Mouse (Mus musculus) small intestine, adult 10 weeks (tissue): ENCODE results near the gene Olfr640. TPM values are rescaled to one million over a fixed set of nuclear protein-coding genes. Genes with fewer than 3 reads are reported as not detected.

Source experiments
- polyA plus RNA-seq: library from polyadenylated mRNA; stranded (reverse); fragments of 350-450 nt; fragmentation: Illumina TruSeq; extraction: RNeasy Lipid Tissue Mini Kit (QIAGEN cat#74804); gene quantifications from one replicate; pipeline ENCODE4 v1.2.3, GENCODE M21; 2014; ENCODE audit warnings: low replicate concordance

Olfr640 gene
- polyA plus RNA-seq = not detected

GRCm38 (mm10) chr7:104025473-104025872 is at the start of gene Olfr640:
TSS of gene Olfr640 (minus strand) at chr7:104025573.

DNA sequence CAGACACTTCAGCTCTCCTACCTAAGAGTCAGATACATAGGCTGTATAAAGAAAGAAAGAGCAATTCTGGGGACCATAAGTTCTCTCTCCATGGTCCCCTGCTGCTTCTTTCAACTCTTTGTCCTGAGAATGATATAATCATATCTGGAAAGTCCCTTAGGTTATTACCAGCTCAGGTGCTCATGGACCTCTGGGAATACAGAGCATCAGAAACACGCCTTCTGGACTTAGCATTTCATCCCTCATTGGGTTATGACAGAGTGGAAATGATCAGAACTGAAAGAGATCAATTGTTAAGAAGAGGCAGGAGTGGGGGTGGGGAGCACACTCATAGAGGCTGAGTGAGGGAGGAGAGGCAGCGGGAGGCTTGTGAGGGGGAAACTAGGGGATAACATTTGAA is 46.4 kb upstream of the Olfr640 start, which contains the start of gene Olfr644:
Olfr644 (minus strand) TSS at position 101 of the 400 bp plus-strand sequence.

GRCm38 (mm10) chr7:104061345-104061744 is 36.0 kb upstream of the Olfr640 start, which contains the start of gene 4930516K23Rik:
TSS of gene 4930516K23Rik (minus strand) at chr7:104061445.

GRCm38 (mm10) chr7:104052566-104052965 is 27.2 kb upstream of the Olfr640 start, which contains the start of gene Olfr642:
TSS of gene Olfr642 (minus strand) at chr7:104052666.

GRCm38 (mm10) chr7:104035145-104035544 is 9.8 kb upstream of the Olfr640 start, which contains the start of gene Olfr641:
TSS of gene Olfr641 (plus strand) at chr7:104035445.

DNA sequence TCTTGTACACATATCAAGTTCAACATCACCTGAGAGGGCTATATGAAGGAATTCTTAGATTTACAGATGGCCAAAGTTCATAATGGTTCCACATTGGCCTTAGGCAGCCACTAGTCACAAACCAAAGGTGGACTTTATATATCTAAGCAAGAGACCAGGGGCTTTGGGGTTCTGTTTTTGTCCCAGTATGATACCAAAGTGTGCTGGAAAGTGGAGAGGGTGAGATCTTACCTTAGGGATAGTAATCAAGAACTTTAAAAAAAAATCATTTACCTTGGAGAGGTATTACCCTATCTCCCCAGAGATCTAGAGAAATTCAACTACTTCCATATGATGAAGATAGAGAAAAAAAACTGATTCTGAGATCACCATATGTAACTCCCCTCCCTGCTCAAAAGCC is 8.2 kb downstream of the Olfr640 start, which contains the start of gene Olfr639:
Olfr639 (minus strand) TSS at position 101 of the 400 bp plus-strand sequence.

DNA sequence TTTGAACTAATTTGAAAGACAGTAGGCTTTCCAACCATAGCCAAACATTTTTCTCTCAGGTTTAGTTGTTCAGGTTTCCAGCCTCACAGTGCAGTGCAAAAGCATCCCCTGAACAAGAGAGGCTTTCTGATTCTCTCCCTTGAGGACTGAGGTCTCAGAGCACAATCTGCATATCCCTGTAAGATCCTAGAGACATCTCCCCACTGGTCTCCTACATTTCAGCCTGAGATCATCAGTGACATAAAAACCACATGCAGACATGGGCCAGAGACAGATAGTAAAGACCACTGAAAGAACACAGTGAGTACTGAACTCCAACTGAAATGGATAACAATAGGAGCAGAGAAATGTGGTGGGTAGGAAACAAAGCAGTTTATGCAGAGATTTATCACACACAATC is 26.9 kb downstream of the Olfr640 start, which contains the start of gene Olfr638:
Olfr638 (plus strand) TSS at position 301 of the 400 bp plus-strand sequence.

DNA sequence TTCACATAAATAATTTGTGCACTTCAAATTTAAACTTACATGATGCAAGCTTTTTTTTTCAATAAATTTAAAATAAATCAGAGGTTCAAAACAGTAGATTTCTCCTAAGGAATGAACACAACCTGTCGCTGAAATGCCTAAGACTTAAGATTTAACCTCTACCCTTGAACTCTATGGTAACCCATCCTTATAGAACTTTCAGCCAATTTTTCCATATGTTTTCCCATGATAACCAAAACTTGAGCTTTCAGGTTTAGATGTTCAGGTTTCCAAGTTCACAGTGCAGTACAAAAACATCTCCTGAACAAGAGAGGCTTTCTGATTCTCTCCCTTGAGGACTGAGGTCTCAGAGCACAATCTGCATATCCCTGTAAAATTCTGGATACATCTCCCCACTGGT is 54.5 kb downstream of the Olfr640 start, which contains the start of gene Olfr635:
Olfr635 (plus strand) TSS at position 301 of the 400 bp plus-strand sequence.

Other genes with a start within 250 kb of the Olfr640 start
- not detected for gene Olfr68, start 245.9 kb downstream of the Olfr640 start, polyA plus RNA-seq
- not detected for gene Olfr67, start 233.8 kb downstream of the Olfr640 start, polyA plus RNA-seq
- gene Hbb-bt, start 211.6 kb downstream of the Olfr640 start, polyA plus RNA-seq = 1.4 TPM
- 17.2 TPM for gene Hbb-bs, start 197.5 kb downstream of the Olfr640 start, polyA plus RNA-seq
- gene Hbb-bh2, start 185.1 kb downstream of the Olfr640 start, polyA plus RNA-seq = not detected
- gene Hbb-bh1, start 182.4 kb downstream of the Olfr640 start, polyA plus RNA-seq = not detected
- not detected for gene Hbb-y, start 172.4 kb downstream of the Olfr640 start, polyA plus RNA-seq
- gene Olfr66, start 139.3 kb downstream of the Olfr640 start, polyA plus RNA-seq = not detected
- gene Olfr64, start 131.1 kb downstream of the Olfr640 start, polyA plus RNA-seq = not detected
- not detected for gene Olfr65, start 122.1 kb downstream of the Olfr640 start, polyA plus RNA-seq
- not detected for gene Olfr631, start 96.7 kb downstream of the Olfr640 start, polyA plus RNA-seq
- gene Olfr632, start 91.2 kb downstream of the Olfr640 start, polyA plus RNA-seq = not detected
- not detected for gene Olfr633, start 81.1 kb downstream of the Olfr640 start, polyA plus RNA-seq
- gene Olfr635, start 54.4 kb downstream of the Olfr640 start, polyA plus RNA-seq = not detected
- gene Olfr638, start 26.8 kb downstream of the Olfr640 start, polyA plus RNA-seq = not detected
- gene Olfr639, start 8.3 kb downstream of the Olfr640 start, polyA plus RNA-seq = not detected
- gene Olfr641, start 9.9 kb upstream of the Olfr640 start, polyA plus RNA-seq = not detected
- not detected for gene Olfr642, start 27.1 kb upstream of the Olfr640 start, polyA plus RNA-seq
- not detected for gene 4930516K23Rik, start 35.9 kb upstream of the Olfr640 start, polyA plus RNA-seq
- not detected for gene Olfr644, start 46.3 kb upstream of the Olfr640 start, polyA plus RNA-seq
- not detected for gene Olfr645, start 59.9 kb upstream of the Olfr640 start, polyA plus RNA-seq
- not detected for gene Olfr646, start 79.3 kb upstream of the Olfr640 start, polyA plus RNA-seq
- not detected for gene Ubqln5, start 104.3 kb upstream of the Olfr640 start, polyA plus RNA-seq
- not detected for gene Olfr643, start 111.8 kb upstream of the Olfr640 start, polyA plus RNA-seq
- not detected for gene Ubqln3, start 117.7 kb upstream of the Olfr640 start, polyA plus RNA-seq
- not detected for gene Ubqlnl, start 125.0 kb upstream of the Olfr640 start, polyA plus RNA-seq
- gene Olfm5, start 139.3 kb upstream of the Olfr640 start, polyA plus RNA-seq = not detected
- 0.19 TPM for gene Olfr648, start 157.8 kb upstream of the Olfr640 start, polyA plus RNA-seq
- gene Olfr649, start 170.4 kb upstream of the Olfr640 start, polyA plus RNA-seq = not detected
- gene Trim6, start 193.2 kb upstream of the Olfr640 start, polyA plus RNA-seq = 2.7 TPM
- 39.9 TPM for gene Trim34a, start 218.9 kb upstream of the Olfr640 start, polyA plus RNA-seq